9 mouse cellular contexts compared by ENCODE assay signal in genomic region chr11:101881185-101881584, GRCm38 (mm10). TPM values are rescaled to one million over a fixed set of nuclear protein-coding genes. Genes with fewer than 3 reads are reported as not detected.
DNase-seq lines count a peak whose midpoint lies in the region; ATAC-seq and TF ChIP-seq lines count a peak whose summit lies in the region.
"Had no signal": no experiment of that assay in that cellular context is flagged by ENCODE, and none has a peak within 500 bp of the region (broad histone marks: within the 10 kb centered on the region; RNA-seq: fewer than 3 reads in every experiment).

No protein-coding gene starts in this region.

- H3K4me2 ChIP-seq in kidney, embryonic 14.5 days (replicated peaks; ENCODE audit: low read depth, low read length) = peak overlapping the region; percentile 51; the same call in 1 of the 2 replicates
- H3K4me2 ChIP-seq in hindbrain, embryonic 11.5 days (replicated peaks; ENCODE audit: low read depth, low read length) = no peak overlapping the region
- H3K4me2 ChIP-seq in liver, postnatal 0 days (ENCODE audit: low read depth, low read length) = 0 out of 2 replicates have a peak overlapping the region, but pooled peaks have one; percentile 50

- no peaks in the 10 kb centered on the region for H3K9me3 ChIP-seq in kidney, embryonic 14.5 days (ENCODE audit: control insufficient read depth, low read length)
- no peaks in the 10 kb centered on the region for H3K9me3 ChIP-seq in embryonic facial prominence, embryonic 10.5 days
- no peaks in the 10 kb centered on the region for H3K9me3 ChIP-seq in hindbrain, embryonic 11.5 days (ENCODE audit: control insufficient read depth, low read length)
- no peaks in the 10 kb centered on the region for H3K9me3 ChIP-seq in liver, postnatal 0 days (ENCODE audit: low read length)

- 36% methylated on average over 7 of the region's 7 CpGs for WGBS in kidney, embryonic 14.5 days
- WGBS in embryonic facial prominence, embryonic 10.5 days = 66% methylated on average over 7 of the region's 7 CpGs
- 68% methylated on average over 7 of the region's 7 CpGs for WGBS in hindbrain, embryonic 11.5 days
- 57% methylated on average over 7 of the region's 7 CpGs for WGBS in liver, postnatal 0 days (ENCODE audit: insufficient replicate concordance)

- peak; percentile 21; the same call in 1 of the 2 replicates for ATAC-seq in kidney, embryonic 14.5 days (ENCODE audit: low FRiP score, low TSS enrichment)
- ATAC-seq in hindbrain, embryonic 11.5 days (ENCODE audit: low FRiP score) = no peak
- no peak for ATAC-seq in liver, postnatal 0 days
- ATAC-seq in cerebellum, adult (ENCODE audit: insufficient number of reproducible peaks, low FRiP score, low TSS enrichment) = no peak

- H3K4me3 ChIP-seq in kidney, embryonic 14.5 days (ENCODE audit: low read length) = no peak overlapping the region
- H3K4me3 ChIP-seq in embryonic facial prominence, embryonic 10.5 days = peak overlapping the region; percentile 55; the same call in 1 of the 2 replicates
- H3K4me3 ChIP-seq in hindbrain, embryonic 11.5 days (ENCODE audit: low read depth, low read length) = no peak overlapping the region
- H3K4me3 ChIP-seq in liver, postnatal 0 days (ENCODE audit: low read depth, low read length) = no peak overlapping the region

- no peak for TF ChIP-seq EP300 in liver, postnatal 0 days (IDR thresholded peaks at IDR 0.05; ENCODE audit: low read depth)

- DNase-seq in kidney, postnatal 25 days = no peak
- DNase-seq in embryonic facial prominence, embryonic 10.5 days (ENCODE audit: low spot score) = no peak
- no peak for DNase-seq in hindbrain, embryonic 11.5 days (ENCODE audit: low spot score)
- DNase-seq in liver, postnatal 0 days = no peak
- no peak for DNase-seq in thymus, postnatal 0 days (ENCODE audit: low spot score)
- DNase-seq in adipocyte (ENCODE audit: low spot score) = no peak
- DNase-seq: thymus, postnatal 14 days had no signal

- peaks cover 47% of the 10 kb centered on the region for H3K4me1 ChIP-seq in kidney, embryonic 14.5 days (ENCODE audit: control insufficient read depth, insufficient read depth, low read length)
- peaks cover 75% of the 10 kb centered on the region for H3K4me1 ChIP-seq in embryonic facial prominence, embryonic 10.5 days
- 0 out of 2 replicates have a peak, but pooled peaks cover 5% of the 10 kb centered on the region for H3K4me1 ChIP-seq in hindbrain, embryonic 11.5 days (replicated peaks; ENCODE audit: control insufficient read depth, insufficient read depth, low read length)
- peaks cover 11% of the 10 kb centered on the region for H3K4me1 ChIP-seq in liver, postnatal 0 days (ENCODE audit: insufficient read depth)

- peaks cover 3% of the 10 kb centered on the region; the same call in 1 of the 2 replicates for H3K27me3 ChIP-seq in kidney, embryonic 14.5 days (ENCODE audit: control insufficient read depth, insufficient read depth, low read length)
- H3K27me3 ChIP-seq in embryonic facial prominence, embryonic 10.5 days (replicated peaks; ENCODE audit: low read depth, poor library complexity, severe bottlenecking) = peaks cover 42% of the 10 kb centered on the region
- no peaks in the 10 kb centered on the region for H3K27me3 ChIP-seq in hindbrain, embryonic 11.5 days (ENCODE audit: control insufficient read depth, insufficient read depth, low read length)
- H3K27me3 ChIP-seq in liver, postnatal 0 days (ENCODE audit: insufficient read depth, low read length) = peaks cover 16% of the 10 kb centered on the region

- no peaks in the 10 kb centered on the region; the same call in 1 of the 2 replicates for H3K36me3 ChIP-seq in kidney, embryonic 14.5 days (ENCODE audit: control insufficient read depth, insufficient read depth, low read length)
- no peaks in the 10 kb centered on the region for H3K36me3 ChIP-seq in embryonic facial prominence, embryonic 10.5 days (replicated peaks)
- no peaks in the 10 kb centered on the region for H3K36me3 ChIP-seq in hindbrain, embryonic 11.5 days (ENCODE audit: control insufficient read depth, insufficient read depth, low read length)
- no peaks in the 10 kb centered on the region for H3K36me3 ChIP-seq in liver, postnatal 0 days (replicated peaks; ENCODE audit: insufficient read depth, low read length)

- peak overlapping the region; percentile 34; the same call in 1 of the 2 replicates for H3K27ac ChIP-seq in kidney, embryonic 14.5 days (ENCODE audit: low read depth, low read length)
- H3K27ac ChIP-seq in embryonic facial prominence, embryonic 10.5 days (replicated peaks) = peak overlapping the region; percentile 84
- H3K27ac ChIP-seq in hindbrain, embryonic 11.5 days (ENCODE audit: low read depth, low read length) = no peak overlapping the region
- no peak overlapping the region for H3K27ac ChIP-seq in liver, postnatal 0 days (ENCODE audit: low read depth)

- H3K9ac ChIP-seq in kidney, embryonic 14.5 days (ENCODE audit: low read depth, low read length) = peak overlapping the region; percentile 56; the same call in 1 of the 2 replicates
- H3K9ac ChIP-seq in hindbrain, embryonic 11.5 days (ENCODE audit: low read depth, low read length) = 0 out of 2 replicates have a peak overlapping the region, but pooled peaks have one; percentile 37
- no peak overlapping the region for H3K9ac ChIP-seq in liver, postnatal 0 days (replicated peaks)

- no peak for TF ChIP-seq CTCF in liver, postnatal 0 days (IDR thresholded peaks at IDR 0.05; ENCODE audit: low read depth)

RNA-seq across cellular contexts. Expression of gene Meox1, which starts 13.0 kb away (rescaled TPM):
- polyA plus RNA-seq in kidney, embryonic 14.5 days (2014; fragmentation: Nextera tagmentation; extraction: Ambion mirVana) = 12.7 and 15.6 TPM in 2 replicates
- 1.9 and 2.9 TPM in 2 replicates for polyA plus RNA-seq in embryonic facial prominence, embryonic 10.5 days (2016; fragmentation: Nextera tagmentation; extraction: Ambion mirVana)
- 1.2 and 2.1 TPM in 2 replicates for polyA plus RNA-seq in hindbrain, embryonic 11.5 days (2014; fragmentation: Nextera tagmentation; extraction: Ambion mirVana)
- polyA plus RNA-seq in liver, postnatal 0 days (2015; fragmentation: Nextera tagmentation; extraction: Ambion mirVana) = 0.05 and 0.11 TPM in 2 replicates
- polyA plus RNA-seq in thymus, postnatal 0 days (2015; fragmentation: Nextera tagmentation; extraction: Ambion mirVana) = 2.8 and 3.6 TPM in 2 replicates

Comparison
In these comparisons a context has a peak if more than half of its experiments do, and no peak if none do; other contexts are left out.
1. H3K27ac ChIP-seq: peak in kidney, embryonic 14.5 days (single experiment) and embryonic facial prominence, embryonic 10.5 days (single experiment); none in hindbrain, embryonic 11.5 days (single experiment) and liver, postnatal 0 days (single experiment).